Mouse (Mus musculus): ENCODE measurements at regions not wholly inside any gene's neighbourhood (a gene's known extent, or its start where the extent isn't known, plus 50 kb on each side); places are given as distances from the start of the nearest gene placed in this dataset.
"Not testable (repeated sequence)": the region's sequence is repeated elsewhere in the genome, so short reads cannot be mapped to it uniquely, and the experiment has no call there.

GRCm38 (mm10) chr6:22789731-22790130 is 85.6 kb upstream of the Ptprz1 start:
- DNase-seq (ENCODE audit: low spot score) = not testable (repeated sequence)

GRCm38 (mm10) chr6:22791801-22792200 is 83.5 kb upstream of the Ptprz1 start:
- DNase-seq (ENCODE audit: low spot score) = no peak

- no peak for DNase-seq (ENCODE audit: low spot score)
Measured at GRCm38 (mm10) chr6:22792601-22793000, 82.7 kb upstream of the Ptprz1 start.

- peak; percentile 73 for DNase-seq (ENCODE audit: low spot score)
Measured at GRCm38 (mm10) chr6:22794071-22794721, 81.1 kb upstream of the Ptprz1 start.

- peak; percentile 42 for DNase-seq (ENCODE audit: low spot score)
Measured at GRCm38 (mm10) chr6:22794755-22795154, 80.5 kb upstream of the Ptprz1 start.

GRCm38 (mm10) chr6:22795291-22795860 is 79.9 kb upstream of the Ptprz1 start:
- peak; percentile 24 for DNase-seq (ENCODE audit: low spot score)

- no peak for DNase-seq (ENCODE audit: low spot score)
Measured at GRCm38 (mm10) chr6:22801908-22802307, 73.4 kb upstream of the Ptprz1 start.

GRCm38 (mm10) chr6:22802399-22803092 is 72.8 kb upstream of the Ptprz1 start:
- DNase-seq (ENCODE audit: low spot score) = no peak

- no peak for DNase-seq (ENCODE audit: low spot score)
Measured at GRCm38 (mm10) chr6:22803886-22804285, 71.4 kb upstream of the Ptprz1 start.

GRCm38 (mm10) chr6:22825086-22825768 is 50.1 kb upstream of the Ptprz1 start:
- DNase-seq (ENCODE audit: low spot score) = no peak
